Mouse (Mus musculus) cerebellum, postnatal 36 days (tissue): ENCODE results near the gene Sntb2.

Experiments
- DNase-seq, 2 experiments: peaks; one replicate each; pipeline ENCODE4 v3.0.0; 2021 to 2022; ENCODE audit warnings: mixed read lengths in 2 of 2

Gene Sntb2

GRCm38 (mm10) chr8:107040632-107041031 is 105.1 kb downstream of the Sntb2 start:
- DNase-seq = no peak

- DNase-seq = no peak
These were observed 109.9 kb downstream of the Sntb2 start for GRCm38 (mm10) chr8:107045478-107045877.

GRCm38 (mm10) chr8:107046976-107047375 is 111.4 kb downstream of the Sntb2 start:
- DNase-seq = no peak

- peak; percentile 80 to 82 for DNase-seq
These were observed 112.8 kb downstream of the Sntb2 start, which contains the start of gene Pdf for GRCm38 (mm10) chr8:107048061-107048941. Pdf (minus strand) TSS chr8:107048614.

- DNase-seq = no peak
These were observed 113.9 kb downstream of the Sntb2 start for GRCm38 (mm10) chr8:107049480-107049879.

GRCm38 (mm10) chr8:107052046-107052445 is 116.5 kb downstream of the Sntb2 start:
- no peak for DNase-seq

GRCm38 (mm10) chr8:107056076-107056972 is 120.8 kb downstream of the Sntb2 start, which contains the start of the genes Cog8 and Nip7:
Cog8 (minus strand) TSS chr8:107056689.
Nip7 (plus strand) TSS chr8:107056877.
- peak; percentile 96 for DNase-seq

- DNase-seq = no peak
These were observed 121.4 kb downstream of the Sntb2 start for GRCm38 (mm10) chr8:107056973-107057369.

GRCm38 (mm10) chr8:107062613-107063012 is 127.1 kb downstream of the Sntb2 start:
- no peak for DNase-seq

GRCm38 (mm10) chr8:107065511-107066496 is 130.3 kb downstream of the Sntb2 start, which contains the start of gene Tmed6:
Tmed6 (minus strand) TSS chr8:107065644.
- no peak for DNase-seq
